Mouse (Mus musculus): ENCODE measurements around the gene Pla2r1.

Gene Pla2r1

GRCm38 (mm10) chr2:60552902-60553682, at the start of gene Pla2r1:
Gene Pla2r1 (minus strand): TSS chr2:60553308.
- in situ Hi-C loops (cut with MboI, MseI): no loop called here

- in situ Hi-C loops (cut with MboI, MseI): no loop called here
These were observed 48.2 kb upstream of the Pla2r1 start for GRCm38 (mm10) chr2:60601326-60601725.

- in situ Hi-C loops (cut with MboI, MseI): no loop called here
These were observed 47.8 kb upstream of the Pla2r1 start for GRCm38 (mm10) chr2:60600863-60601262.

GRCm38 (mm10) chr2:60583416-60583815, 30.3 kb upstream of the Pla2r1 start:
- in situ Hi-C loops (cut with MboI, MseI): no loop called here

- in situ Hi-C loops (cut with MboI, MseI): no loop called here
These were observed 1.5 kb upstream of the Pla2r1 start for GRCm38 (mm10) chr2:60554561-60554960.

GRCm38 (mm10) chr2:60552177-60552901, 769 bp downstream of the Pla2r1 start:
- in situ Hi-C loops (cut with MboI, MseI): no loop called here

GRCm38 (mm10) chr2:60551673-60552072, 1.4 kb downstream of the Pla2r1 start:
- in situ Hi-C loops (cut with MboI, MseI): no loop called here

GRCm38 (mm10) chr2:60550521-60550920, 2.6 kb downstream of the Pla2r1 start:
- in situ Hi-C loops (cut with MboI, MseI): no loop called here

GRCm38 (mm10) chr2:60549851-60550250, 3.3 kb downstream of the Pla2r1 start:
- in situ Hi-C loops (cut with MboI, MseI): no loop called here

GRCm38 (mm10) chr2:60546082-60546481, 7.0 kb downstream of the Pla2r1 start:
- in situ Hi-C loops (cut with MboI, MseI): no loop called here

- in situ Hi-C loops (cut with MboI, MseI): no loop called here
These were observed 9.1 kb downstream of the Pla2r1 start for GRCm38 (mm10) chr2:60544006-60544405.

- in situ Hi-C loops (cut with MboI, MseI): no loop called here
These were observed 11.4 kb downstream of the Pla2r1 start for GRCm38 (mm10) chr2:60541745-60542144.

- in situ Hi-C loops (cut with MboI, MseI): no loop called here
These were observed 12.8 kb downstream of the Pla2r1 start for GRCm38 (mm10) chr2:60540346-60540745.

GRCm38 (mm10) chr2:60538710-60539109, 14.4 kb downstream of the Pla2r1 start:
- in situ Hi-C loops (cut with MboI, MseI): no loop called here

- in situ Hi-C loops (cut with MboI, MseI): no loop called here
These were observed 14.8 kb downstream of the Pla2r1 start for GRCm38 (mm10) chr2:60538274-60538673.

GRCm38 (mm10) chr2:60534755-60535154, 18.4 kb downstream of the Pla2r1 start:
- in situ Hi-C loops (cut with MboI, MseI): no loop called here

GRCm38 (mm10) chr2:60533026-60533425, 20.1 kb downstream of the Pla2r1 start:
- in situ Hi-C loops (cut with MboI, MseI): no loop called here

- in situ Hi-C loops (cut with MboI, MseI): no loop called here
These were observed 20.6 kb downstream of the Pla2r1 start for GRCm38 (mm10) chr2:60532495-60532894.

- in situ Hi-C loops (cut with MboI, MseI): no loop called here
These were observed 37.3 kb downstream of the Pla2r1 start for GRCm38 (mm10) chr2:60515817-60516216.

GRCm38 (mm10) chr2:60514863-60515262, 38.2 kb downstream of the Pla2r1 start:
- in situ Hi-C loops (cut with MboI, MseI): no loop called here

- in situ Hi-C loops (cut with MboI, MseI): no loop called here
These were observed 42.4 kb downstream of the Pla2r1 start for GRCm38 (mm10) chr2:60510718-60511117.

- in situ Hi-C loops (cut with MboI, MseI): no loop called here
These were observed 48.0 kb downstream of the Pla2r1 start for GRCm38 (mm10) chr2:60505145-60505544.

GRCm38 (mm10) chr2:60504718-60505117, 48.4 kb downstream of the Pla2r1 start:
- in situ Hi-C loops (cut with MboI, MseI): no loop called here
